Mouse (Mus musculus) heart, embryonic 16.5 days (tissue): Measurements from ENCODE around the gene Fam171a2. TPM values are rescaled to one million over a fixed set of nuclear protein-coding genes. Genes with fewer than 3 reads are reported as not detected.
A peak's percentile ranks its signal among the peaks of the same experiment; 100 is the strongest.

ENCODE experiments used
- ATAC-seq: fragments of 200-750 bp; cut with Nextera tagmentation; replicated peaks from 2 replicates; pipeline ENCODE4 v1.8.0; 2017; ENCODE audit warnings: moderate number of reproducible peaks; ENCODE audit not compliant: insufficient read depth, low FRiP score; ENCODE audit errors: extremely low read depth
- H3K27ac ChIP-seq: fragments of 300-500 bp; sonication (generic); 2 replicates; pipeline ENCODE4 v1.5.1; 2014; ENCODE audit warnings: mild to moderate bottlenecking, low read length, control low read depth, moderate library complexity
- H3K27me3 ChIP-seq: fragments of 300-500 bp; sonication (generic); 2 replicates; pipeline ENCODE4 v1.6.1; 2014; ENCODE audit warnings: low read length, mixed read lengths; ENCODE audit not compliant: control insufficient read depth, insufficient read depth
- H3K36me3 ChIP-seq: fragments of 300-500 bp; sonication (generic); 2 replicates; pipeline ENCODE4 v1.6.1; 2014; ENCODE audit not compliant: control insufficient read depth, insufficient read depth
- H3K4me1 ChIP-seq: fragments of 300-500 bp; sonication (generic); 2 replicates; pipeline ENCODE4 v1.6.1; 2014; ENCODE audit warnings: low read length, mixed read lengths; ENCODE audit not compliant: control insufficient read depth, insufficient read depth
- H3K4me2 ChIP-seq: fragments of 300-500 bp; sonication (generic); 2 replicates; pipeline ENCODE4 v1.6.1; 2014; ENCODE audit warnings: low read depth, mild to moderate bottlenecking, control low read depth, low read length
- H3K4me3 ChIP-seq: fragments of 300-500 bp; sonication (generic); 2 replicates; pipeline ENCODE4 v1.5.1; 2014; ENCODE audit warnings: mild to moderate bottlenecking, control low read depth, low read length
- H3K9ac ChIP-seq: fragments of 300-500 bp; sonication (generic); 2 replicates; pipeline ENCODE4 v1.6.1; 2014; ENCODE audit warnings: low read length, control low read depth
- H3K9me3 ChIP-seq: fragments of 300-500 bp; sonication (generic); replicated peaks from 2 replicates; pipeline ENCODE4 v1.6.1; 2016; ENCODE audit warnings: low read length; ENCODE audit not compliant: control insufficient read depth
- WGBS: fragments of 180-500 bp; shearing (Covaris S2); extraction: QIAGEN DNeasy Blood & Tissue Kit; methylation state at CpG from one replicate; pipeline ENCODE4 v1.1.7; 2014; 5-methylcytosine and 5-hydroxymethylcytosine counted together
- polyA plus RNA-seq: library from polyadenylated mRNA; unstranded; fragments of >200 nt; fragmentation: Nextera tagmentation; extraction: Ambion mirVana; gene quantifications from 2 replicates; pipeline ENCODE4 v1.2.1, GENCODE M21; 2015

The Fam171a2 gene
- polyA plus RNA-seq: 3.0 and 3.9 TPM in 2 replicates

- Histone ChIP-seq H3K9me3 (no peaks in the 10 kb centered on the region), H3K4me2 (peak within 1 kb of the TSS; percentile 91), H3K4me1 (peaks cover 44% of the 10 kb centered on the region), H3K27me3 (no peaks in the 10 kb centered on the region), H3K27ac (peak within 1 kb of the TSS; percentile 89), H3K36me3 (no peaks in the 10 kb centered on the region), H3K4me3 (peak within 1 kb of the TSS; percentile 93), H3K9ac (peak within 1 kb of the TSS; percentile 96)
- peak; percentile 70 for ATAC-seq
- under 1% methylated on average over 37 of the region's 40 CpGs for WGBS
These were observed at the start of gene Fam171a2 for GRCm38 (mm10) chr11:102447497-102447896. Gene Fam171a2, minus strand, starts transcription at chr11:102447682.

- Histone ChIP-seq H3K36me3 (peaks cover 16% of the 10 kb centered on the region), H3K9me3 (no peaks in the 10 kb centered on the region), H3K4me3 (no peak overlapping the region), H3K27ac (no peak overlapping the region), H3K27me3 (no peaks in the 10 kb centered on the region), H3K4me2 (no peak overlapping the region), H3K9ac (no peak overlapping the region), H3K4me1 (peaks cover 11% of the 10 kb centered on the region)
- no peak for ATAC-seq
- WGBS: 61% methylated on average over 2 of the region's 2 CpGs
These were observed 49.2 kb upstream of the Fam171a2 start for GRCm38 (mm10) chr11:102496732-102497131.

- Histone ChIP-seq H3K4me3 (no peak overlapping the region), H3K27ac (no peak overlapping the region), H3K4me2 (no peak overlapping the region), H3K9me3 (no peaks in the 10 kb centered on the region), H3K9ac (no peak overlapping the region), H3K27me3 (no peaks in the 10 kb centered on the region), H3K4me1 (peaks cover 11% of the 10 kb centered on the region), H3K36me3 (peaks cover 15% of the 10 kb centered on the region)
- ATAC-seq: no peak
- WGBS: 72% methylated on average over 2 of the region's 2 CpGs
These were observed 48.7 kb upstream of the Fam171a2 start for GRCm38 (mm10) chr11:102496206-102496605.

GRCm38 (mm10) chr11:102495742-102496141 lies 48.3 kb upstream of the Fam171a2 start:
- no peak overlapping the region for H3K4me3 ChIP-seq
- peaks cover 11% of the 10 kb centered on the region for H3K4me1 ChIP-seq
- WGBS: 92% methylated on average over 5 of the region's 5 CpGs
- no peaks in the 10 kb centered on the region for H3K9me3 ChIP-seq
- no peak overlapping the region for H3K4me2 ChIP-seq
- no peak overlapping the region for H3K9ac ChIP-seq
- H3K27ac ChIP-seq: no peak overlapping the region
- H3K36me3 ChIP-seq: peaks cover 14% of the 10 kb centered on the region
- ATAC-seq: no peak
- no peaks in the 10 kb centered on the region for H3K27me3 ChIP-seq

GRCm38 (mm10) chr11:102495114-102495513 lies 47.6 kb upstream of the Fam171a2 start:
- no peak for ATAC-seq
- peaks cover 11% of the 10 kb centered on the region for H3K4me1 ChIP-seq
- H3K4me3 ChIP-seq: no peak overlapping the region
- H3K9me3 ChIP-seq: no peaks in the 10 kb centered on the region
- H3K36me3 ChIP-seq: peaks cover 10% of the 10 kb centered on the region
- no peak overlapping the region for H3K4me2 ChIP-seq
- 95% methylated on average over 6 of the region's 6 CpGs for WGBS
- no peak overlapping the region for H3K27ac ChIP-seq
- H3K27me3 ChIP-seq: no peaks in the 10 kb centered on the region
- no peak overlapping the region for H3K9ac ChIP-seq

- no peak overlapping the region for H3K4me2 ChIP-seq
- no peaks in the 10 kb centered on the region for H3K27me3 ChIP-seq
- no peak overlapping the region for H3K4me3 ChIP-seq
- no peak for ATAC-seq
- H3K4me1 ChIP-seq: peaks cover 11% of the 10 kb centered on the region
- H3K36me3 ChIP-seq: peaks cover 4% of the 10 kb centered on the region; the same call in 1 of the 2 replicates
- no peaks in the 10 kb centered on the region for H3K9me3 ChIP-seq
- WGBS: 67% methylated on average over 7 of the region's 7 CpGs
- H3K27ac ChIP-seq: peak overlapping the region; percentile 56
- no peak overlapping the region for H3K9ac ChIP-seq
These were observed 46.7 kb upstream of the Fam171a2 start for GRCm38 (mm10) chr11:102494063-102494650.

- Histone ChIP-seq H3K27ac (peak overlapping the region; percentile 54), H3K4me1 (peaks cover 11% of the 10 kb centered on the region), H3K9ac (peak overlapping the region; percentile 13; the same call in 1 of the 2 replicates), H3K4me2 (no peak overlapping the region), H3K36me3 (peaks cover 2% of the 10 kb centered on the region; the same call in 1 of the 2 replicates), H3K9me3 (no peaks in the 10 kb centered on the region), H3K4me3 (no peak overlapping the region), H3K27me3 (no peaks in the 10 kb centered on the region)
- WGBS: 38% methylated on average over 2 of the region's 2 CpGs
- peak; percentile 58; the same call in 1 of the 2 replicates for ATAC-seq
These were observed 45.8 kb upstream of the Fam171a2 start for GRCm38 (mm10) chr11:102493241-102493640.

GRCm38 (mm10) chr11:102487901-102488300 lies 40.4 kb upstream of the Fam171a2 start:
- Histone ChIP-seq H3K4me3 (no peak overlapping the region), H3K4me1 (peaks cover 1% of the 10 kb centered on the region), H3K36me3 (peaks cover 6% of the 10 kb centered on the region), H3K27me3 (no peaks in the 10 kb centered on the region), H3K27ac (no peak overlapping the region), H3K9ac (no peak overlapping the region), H3K9me3 (no peaks in the 10 kb centered on the region), H3K4me2 (no peak overlapping the region)
- WGBS: 76% methylated on average over 2 of the region's 2 CpGs
- ATAC-seq: no peak

GRCm38 (mm10) chr11:102486733-102487386 lies 39.4 kb upstream of the Fam171a2 start:
- no peaks in the 10 kb centered on the region for H3K27me3 ChIP-seq
- no peaks in the 10 kb centered on the region for H3K4me1 ChIP-seq
- no peaks in the 10 kb centered on the region for H3K9me3 ChIP-seq
- H3K4me2 ChIP-seq: no peak overlapping the region
- no peak overlapping the region for H3K27ac ChIP-seq
- H3K9ac ChIP-seq: no peak overlapping the region
- no peak overlapping the region for H3K4me3 ChIP-seq
- no peak; the same call in 1 of the 2 replicates for ATAC-seq
- WGBS: 63% methylated on average over 11 of the region's 11 CpGs
- peaks cover 9% of the 10 kb centered on the region for H3K36me3 ChIP-seq
